Mouse (Mus musculus) thymus, adult 2 months (tissue): ENCODE data around the gene Nags.

ENCODE experiments used
- CTCF ChIP-seq: fragments of 200-500 bp; IDR thresholded peaks from 2 replicates; pipeline ENCODE4 v1.5.1; 2012; ENCODE audit warnings: mild to moderate bottlenecking, control low read depth, low read length, moderate library complexity, borderline replicate concordance; ENCODE audit not compliant: control insufficient read depth, poor library complexity, insufficient read depth; ENCODE audit errors: extremely low read depth
- POLR2A ChIP-seq: fragments of 200-500 bp; IDR thresholded peaks from 2 replicates; pipeline ENCODE4 v1.6.1; 2012; ENCODE audit warnings: mild to moderate bottlenecking, low read length, control low read depth, moderate library complexity; ENCODE audit not compliant: control insufficient read depth, poor library complexity, insufficient read depth; ENCODE audit errors: extremely low read depth

DNA sequence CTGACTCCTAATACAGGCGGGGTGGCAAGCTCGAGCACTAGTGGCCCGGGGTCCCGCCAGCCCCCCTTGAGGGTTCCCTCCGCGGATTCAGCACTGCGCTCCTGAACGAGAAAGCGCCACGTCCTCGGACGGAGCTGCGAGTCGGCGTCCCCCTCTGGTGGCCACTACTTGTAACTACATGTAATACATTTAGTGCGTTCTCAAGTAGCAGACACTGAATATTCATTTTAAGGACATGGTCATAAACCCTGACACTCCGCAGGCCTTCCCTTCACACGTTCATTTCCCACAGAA is 6.9 kb upstream of the Nags start:
- TF ChIP-seq CTCF (peak; percentile 81), POLR2A (no peak)
